Mouse (Mus musculus) myocyte (in vitro differentiated cells): ENCODE measurements at regions not wholly inside any gene's neighbourhood (a gene's known extent, or its start where the extent isn't known, plus 50 kb on each side); places are given as distances from the start of the nearest gene placed in this dataset.
A peak's percentile ranks its signal among the peaks of the same experiment; 100 is the strongest.

Experiments
- H3K27me3 ChIP-seq: one replicate; pipeline ENCODE4 v1.6.1; 2011; ENCODE audit not compliant: control insufficient read depth, insufficient read depth, insufficient read length
- H3K36me3 ChIP-seq: one replicate; pipeline ENCODE4 v1.6.1; 2011; ENCODE audit not compliant: control insufficient read depth, insufficient read depth
- H3K4me2 ChIP-seq: one replicate; pipeline ENCODE4 v1.6.1; 2011; ENCODE audit warnings: low read depth, control low read depth
- H3K4me3 ChIP-seq: one replicate; pipeline ENCODE4 v1.5.1; 2011; ENCODE audit warnings: mild to moderate bottlenecking, control low read depth, moderate library complexity
- H3K79me2 ChIP-seq: one replicate; pipeline ENCODE4 v1.6.1; 2011; ENCODE audit not compliant: control insufficient read depth, insufficient read depth
- H3ac ChIP-seq: one replicate; pipeline ENCODE4 v1.6.1; 2011; ENCODE audit not compliant: control insufficient read depth, insufficient read length
- CEBPB ChIP-seq: IDR thresholded peaks from 2 replicates; pipeline ENCODE4 v1.6.1; 2011; ENCODE audit warnings: mild to moderate bottlenecking, moderate library complexity; ENCODE audit not compliant: poor library complexity, insufficient read depth, severe bottlenecking
- E2F4 ChIP-seq: IDR thresholded peaks from one replicate; pipeline ENCODE4 v1.6.1; 2011; ENCODE audit warnings: mild to moderate bottlenecking, control low read depth, moderate library complexity; ENCODE audit not compliant: insufficient read depth
- MAX ChIP-seq: IDR thresholded peaks from one replicate; pipeline ENCODE4 v1.6.1; 2011; ENCODE audit warnings: low read depth, mild to moderate bottlenecking, control low read depth
- MYOD1 ChIP-seq, 3 experiments: IDR thresholded peaks; one replicate each; pipeline ENCODE4 v1.6.1; 2011; ENCODE audit warnings: control low read depth in 2 of 3, low read depth in 2 of 3, mild to moderate bottlenecking in 2 of 3, moderate library complexity in 1 of 3; ENCODE audit not compliant: insufficient read length in 2 of 3, control insufficient read depth in 1 of 3
- MYOG ChIP-seq, 3 experiments: IDR thresholded peaks; one replicate each; pipeline ENCODE4 v1.6.1; 2011; ENCODE audit warnings: control low read depth in 2 of 3, low read depth in 2 of 3, mild to moderate bottlenecking in 2 of 3; ENCODE audit not compliant: insufficient read length in 2 of 3, control insufficient read depth in 1 of 3, insufficient read depth in 1 of 3
- POLR2A ChIP-seq: IDR thresholded peaks from one replicate; pipeline ENCODE4 v1.6.1; 2011; ENCODE audit warnings: low read depth, mild to moderate bottlenecking, control low read depth, moderate library complexity; ENCODE audit not compliant: insufficient read length
- POLR2AphosphoS2 ChIP-seq: IDR thresholded peaks from one replicate; pipeline ENCODE4 v1.6.1; 2011; ENCODE audit warnings: low read depth, control low read depth; ENCODE audit not compliant: insufficient read length
- REST ChIP-seq: IDR thresholded peaks from one replicate; pipeline ENCODE4 v1.6.1; 2011; ENCODE audit warnings: mild to moderate bottlenecking, control low read depth, moderate library complexity; ENCODE audit not compliant: insufficient read depth, insufficient read length
- SRF ChIP-seq: IDR thresholded peaks from one replicate; pipeline ENCODE4 v1.6.1; 2011; ENCODE audit warnings: low read depth; ENCODE audit not compliant: control insufficient read depth, insufficient read length
- TCF12 ChIP-seq: IDR thresholded peaks from one replicate; pipeline ENCODE4 v1.6.1; 2011; ENCODE audit warnings: mild to moderate bottlenecking, control low read depth; ENCODE audit not compliant: poor library complexity, insufficient read depth, severe bottlenecking
- TCF3 ChIP-seq: IDR thresholded peaks from one replicate; pipeline ENCODE4 v1.6.1; 2011; ENCODE audit warnings: low read depth, control low read depth; ENCODE audit not compliant: insufficient read length
- USF1 ChIP-seq: IDR thresholded peaks from one replicate; pipeline ENCODE4 v1.6.1; 2011; ENCODE audit warnings: low read depth, mild to moderate bottlenecking, control low read depth, moderate library complexity

DNA sequence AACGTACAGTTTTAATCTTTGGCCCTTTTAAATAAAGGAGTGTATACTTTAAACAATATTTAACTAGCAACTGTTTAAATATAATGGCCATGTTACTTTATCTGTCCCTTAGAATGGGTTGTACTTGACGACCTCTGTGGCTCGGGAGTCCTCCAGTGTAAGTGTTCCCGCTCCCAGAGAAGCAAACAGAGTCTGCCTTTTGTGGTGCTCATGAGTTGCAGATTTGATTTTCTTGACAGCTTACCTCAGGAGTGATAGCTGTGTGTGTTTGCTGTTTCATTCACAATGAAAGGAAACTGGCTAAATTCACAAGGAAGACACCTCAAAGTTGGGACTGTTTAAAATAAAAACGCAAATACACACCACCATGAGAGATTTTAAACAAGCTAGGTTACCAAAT, 205.4 kb upstream of the Sox2 start:
- no peaks in the 10 kb centered on the region for H3K79me2 ChIP-seq
- H3ac ChIP-seq, result no peak overlapping the region
- H3K36me3 ChIP-seq, result no peaks in the 10 kb centered on the region
- no peaks in the 10 kb centered on the region for H3K27me3 ChIP-seq
- TF ChIP-seq TCF12 (no peak), MYOG (IDR thresholded peaks at IDR 0.05; ENCODE audit: control insufficient read depth in 1 of 3, insufficient read depth in 1 of 3, insufficient read length in 2 of 3, low read depth in 2 of 3) (no peak), POLR2A (no peak), MYOD1 (IDR thresholded peaks at IDR 0.05; ENCODE audit: control insufficient read depth in 1 of 3, insufficient read length in 2 of 3, low read depth in 2 of 3) (no peak), REST (no peak), CEBPB (no peak), E2F4 (no peak), USF1 (no peak), TCF3 (no peak), MAX (no peak), POLR2AphosphoS2 (no peak), SRF (no peak)
- H3K4me3 ChIP-seq, result no peak overlapping the region
- H3K4me2 ChIP-seq, result no peak overlapping the region

DNA sequence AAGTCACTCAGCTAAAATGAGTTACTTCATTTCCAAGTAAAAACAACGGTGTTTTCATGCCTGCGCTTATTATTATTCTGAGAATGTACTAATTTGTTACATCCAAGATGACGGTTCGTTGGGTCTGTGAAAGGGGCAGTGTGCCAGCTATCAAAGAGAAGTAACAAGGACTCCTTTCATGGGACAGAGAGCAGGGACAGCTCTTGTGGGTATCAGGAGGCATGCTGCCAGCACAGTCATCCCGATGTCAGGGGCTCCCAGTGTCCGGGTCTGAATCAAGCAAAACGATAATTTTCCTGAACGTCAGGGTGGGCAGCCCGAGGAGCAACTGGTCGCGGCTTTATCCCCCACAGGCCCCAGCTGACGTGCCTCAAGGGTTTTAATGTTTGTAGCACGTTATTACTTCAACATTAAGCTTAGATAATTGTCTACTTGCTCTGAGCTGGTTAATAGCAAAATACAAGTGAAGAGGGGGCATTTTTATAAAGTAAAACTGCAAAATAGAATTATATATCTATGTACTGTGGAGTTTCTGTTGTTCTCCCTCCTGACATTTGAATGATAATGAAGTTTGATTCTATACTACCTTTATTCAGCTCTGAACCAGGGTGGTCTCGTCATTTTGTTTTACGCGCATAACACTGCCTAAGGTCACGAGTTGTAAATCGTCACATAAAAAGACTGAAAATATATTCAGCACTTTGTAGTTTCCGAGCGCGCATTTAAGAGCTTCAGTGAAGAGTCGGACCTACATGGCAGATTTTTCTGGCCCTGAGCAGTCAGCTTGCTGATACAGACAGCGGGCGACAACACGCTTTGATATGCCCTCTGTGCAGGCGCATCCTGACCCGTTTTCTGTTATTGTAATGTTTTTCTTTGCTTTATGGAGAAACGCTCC, 206.2 kb upstream of the Sox2 start:
- no peak overlapping the region for H3K4me3 ChIP-seq
- H3K36me3 ChIP-seq, result no peaks in the 10 kb centered on the region
- no peak overlapping the region for H3ac ChIP-seq
- H3K4me2 ChIP-seq, result peak overlapping the region; percentile 77
- no peaks in the 10 kb centered on the region for H3K79me2 ChIP-seq
- TF ChIP-seq MYOG (IDR thresholded peaks at IDR 0.05; ENCODE audit: control insufficient read depth in 1 of 3, insufficient read depth in 1 of 3, insufficient read length in 2 of 3, low read depth in 2 of 3), result no peak
- no peaks in the 10 kb centered on the region for H3K27me3 ChIP-seq

DNA sequence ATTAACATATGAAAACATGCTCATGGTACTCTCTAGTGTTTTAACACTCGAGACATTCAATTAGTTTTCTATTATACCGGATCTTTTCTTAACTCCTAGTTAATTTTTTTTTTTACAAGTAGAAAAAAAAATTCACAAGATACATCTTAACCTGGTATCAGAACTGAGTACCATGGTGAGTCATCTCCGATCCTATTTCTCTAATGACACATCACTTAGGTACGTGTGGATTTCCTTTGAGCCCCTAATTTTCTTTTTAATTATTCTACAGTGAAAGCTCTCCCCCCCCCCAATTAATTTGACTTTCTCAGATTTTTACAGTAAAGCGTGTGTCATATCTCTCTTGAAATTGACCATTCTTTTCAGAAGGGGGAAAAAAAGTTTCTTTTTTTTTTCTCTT, 206.9 kb upstream of the Sox2 start:
- Histone ChIP-seq H3K36me3 (no peaks in the 10 kb centered on the region), H3K4me2 (peak overlapping the region; percentile 77), H3K27me3 (no peaks in the 10 kb centered on the region), H3ac (no peak overlapping the region), H3K79me2 (no peaks in the 10 kb centered on the region), H3K4me3 (no peak overlapping the region)
- TF ChIP-seq MYOD1 (IDR thresholded peaks at IDR 0.05; ENCODE audit: control insufficient read depth in 1 of 3, insufficient read length in 2 of 3, low read depth in 2 of 3), result no peak
- no peak for TF ChIP-seq REST
- no peak for TF ChIP-seq MAX
- TF ChIP-seq E2F4, result no peak
- no peak for TF ChIP-seq SRF
- no peak for TF ChIP-seq CEBPB
- TF ChIP-seq TCF12, result no peak
- TF ChIP-seq POLR2A, result no peak
- no peak for TF ChIP-seq POLR2AphosphoS2
- TF ChIP-seq MYOG (IDR thresholded peaks at IDR 0.05; ENCODE audit: control insufficient read depth in 1 of 3, insufficient read depth in 1 of 3, insufficient read length in 2 of 3, low read depth in 2 of 3), result no peak
- no peak for TF ChIP-seq USF1
- TF ChIP-seq TCF3, result no peak

DNA sequence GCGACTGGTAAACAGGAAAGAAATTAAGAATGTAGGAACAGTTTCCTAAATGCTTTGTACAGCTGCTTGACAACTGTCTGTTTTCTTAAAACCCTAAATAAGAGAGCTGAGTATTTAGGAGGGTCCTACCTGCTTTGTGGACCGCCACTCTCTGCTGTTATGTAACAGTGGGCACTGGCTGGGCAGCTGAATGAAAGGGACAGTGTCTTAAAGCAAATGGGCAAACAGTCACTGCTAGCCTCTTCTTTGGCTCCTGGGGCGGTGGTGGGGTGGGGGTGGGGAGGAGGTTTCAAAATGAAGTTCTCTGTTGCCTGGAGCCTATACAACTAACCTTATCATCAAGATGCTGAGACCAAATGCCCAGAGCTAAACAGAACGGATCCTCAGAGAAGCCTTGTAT, 208.4 kb upstream of the Sox2 start:
- Histone ChIP-seq H3ac (no peak overlapping the region), H3K36me3 (no peaks in the 10 kb centered on the region), H3K27me3 (no peaks in the 10 kb centered on the region), H3K79me2 (no peaks in the 10 kb centered on the region), H3K4me3 (no peak overlapping the region), H3K4me2 (no peak overlapping the region)
- no peak for TF ChIP-seq MYOD1 (IDR thresholded peaks at IDR 0.05; ENCODE audit: control insufficient read depth in 1 of 3, insufficient read length in 2 of 3, low read depth in 2 of 3)
- no peak for TF ChIP-seq MAX
- no peak for TF ChIP-seq CEBPB
- TF ChIP-seq TCF12, result no peak
- no peak for TF ChIP-seq MYOG (IDR thresholded peaks at IDR 0.05; ENCODE audit: control insufficient read depth in 1 of 3, insufficient read depth in 1 of 3, insufficient read length in 2 of 3, low read depth in 2 of 3)
- no peak for TF ChIP-seq POLR2AphosphoS2
- no peak for TF ChIP-seq SRF
- no peak for TF ChIP-seq REST
- no peak for TF ChIP-seq TCF3
- no peak for TF ChIP-seq USF1
- no peak for TF ChIP-seq E2F4
- TF ChIP-seq POLR2A, result no peak

DNA sequence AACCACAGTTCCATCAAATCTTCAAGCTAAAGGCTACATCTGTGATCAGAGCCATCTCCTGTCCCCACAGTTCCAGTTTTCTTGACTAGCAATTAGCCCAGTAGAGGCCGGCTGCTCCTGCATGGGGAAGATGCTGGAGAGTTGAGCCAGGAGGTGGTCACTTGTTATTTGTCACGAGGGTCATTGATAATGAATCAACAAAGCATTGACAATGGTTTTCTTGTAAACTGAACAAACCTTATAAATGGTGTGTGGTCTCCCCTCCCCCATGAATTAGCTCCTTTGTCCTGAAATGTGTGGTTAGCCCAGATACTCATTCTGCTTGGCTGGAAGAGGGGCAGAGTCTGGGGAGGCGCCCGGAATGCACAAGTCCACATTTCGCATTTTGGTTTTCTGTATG, 208.9 kb upstream of the Sox2 start:
- Histone ChIP-seq H3K4me3 (no peak overlapping the region), H3K79me2 (no peaks in the 10 kb centered on the region), H3K27me3 (no peaks in the 10 kb centered on the region), H3K36me3 (no peaks in the 10 kb centered on the region), H3ac (no peak overlapping the region), H3K4me2 (no peak overlapping the region)
- TF ChIP-seq SRF (no peak), MYOD1 (IDR thresholded peaks at IDR 0.05; ENCODE audit: control insufficient read depth in 1 of 3, insufficient read length in 2 of 3, low read depth in 2 of 3) (no peak), E2F4 (no peak), CEBPB (no peak), TCF12 (no peak), MAX (no peak), POLR2A (no peak), USF1 (no peak), REST (no peak), TCF3 (no peak), MYOG (IDR thresholded peaks at IDR 0.05; ENCODE audit: control insufficient read depth in 1 of 3, insufficient read depth in 1 of 3, insufficient read length in 2 of 3, low read depth in 2 of 3) (no peak), POLR2AphosphoS2 (no peak)
